Mouse (Mus musculus): ENCODE measurements around the gene Atg7.

- TF ChIP-seq CTCF (IDR thresholded peaks at IDR 0.05; ENCODE audit: low read depth) (no peak), EP300 (optimal IDR thresholded peaks at IDR 0.05) (no peak)
These were observed 171.4 kb downstream of the Atg7 start for GRCm38 (mm10) chr6:114814199-114814881.

All from stomach, postnatal 0 days (tissue).